Mouse (Mus musculus) B cell, adult 2 months (primary cell): ENCODE measurements at regions not wholly inside any gene's neighbourhood (a gene's known extent, or its start where the extent isn't known, plus 50 kb on each side); places are given as distances from the start of the nearest gene placed in this dataset.
"Not testable (repeated sequence)": the region's sequence is repeated elsewhere in the genome, so short reads cannot be mapped to it uniquely, and the experiment has no call there.

ENCODE experiments used
- DNase-seq, 2 experiments: peaks; one replicate each; pipeline ENCODE4 v3.0.0; 2022

- no peak for DNase-seq
These were observed 73.7 kb upstream of the 1110032F04Rik start for GRCm38 (mm10) chr3:68795641-68796040.

- not testable (repeated sequence) for DNase-seq
These were observed 71.0 kb upstream of the 1110032F04Rik start for GRCm38 (mm10) chr3:68798408-68798807.

GRCm38 (mm10) chr3:68808866-68809265, 60.5 kb upstream of the 1110032F04Rik start:
- no peak for DNase-seq

GRCm38 (mm10) chr3:68813461-68813860, 55.9 kb upstream of the 1110032F04Rik start:
- no peak for DNase-seq

GRCm38 (mm10) chr3:68814011-68814690, 55.2 kb upstream of the 1110032F04Rik start:
- DNase-seq, result no peak

GRCm38 (mm10) chr3:68815621-68816020, 53.8 kb upstream of the 1110032F04Rik start:
- no peak for DNase-seq

- DNase-seq, result no peak
These were observed 52.1 kb upstream of the 1110032F04Rik start for GRCm38 (mm10) chr3:68817321-68817720.
